Mouse (Mus musculus): ENCODE data around the gene Nrxn3. TPM values are rescaled to one million over a fixed set of nuclear protein-coding genes. Genes with fewer than 3 reads are reported as not detected.

The Nrxn3 gene
- polyA plus RNA-seq, 1 experiment from 2014 or later: 3.7 TPM

DNA sequence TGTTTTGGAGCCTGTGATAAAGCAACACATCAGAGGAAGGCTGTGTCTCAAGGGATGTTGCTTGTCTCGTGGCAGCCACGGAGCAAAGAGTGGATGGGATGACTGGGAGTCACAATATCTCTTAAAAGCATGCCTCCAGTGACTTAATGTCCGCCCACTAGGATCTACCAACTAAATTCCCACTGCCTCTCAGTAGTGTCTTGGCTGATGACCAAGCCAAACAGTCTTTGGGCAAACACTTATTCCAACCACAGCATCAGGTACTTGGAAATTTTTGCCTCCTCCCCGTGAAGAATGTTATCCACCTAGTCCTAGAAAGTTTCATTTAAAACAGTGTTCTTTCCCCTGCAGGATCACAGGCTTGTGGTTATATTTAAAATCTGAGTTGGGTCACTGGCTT is 917.4 kb downstream of the Nrxn3 start:
- ATAC-seq (ENCODE audit: insufficient number of reproducible peaks, insufficient read depth, low FRiP score, low TSS enrichment): no peak
- Histone ChIP-seq H3K4me3 (no peak overlapping the region), H3K9me3 (no peaks in the 10 kb centered on the region), H3K27ac (no peak overlapping the region), H3K27me3 (no peaks in the 10 kb centered on the region), H3K4me1 (no peaks in the 10 kb centered on the region), H3K36me3 (no peaks in the 10 kb centered on the region), H3K4me2 (replicated peaks) (no peak overlapping the region), H3K9ac (no peak overlapping the region)
- WGBS: 65% methylated on average over 4 of the region's 4 CpGs

DNA sequence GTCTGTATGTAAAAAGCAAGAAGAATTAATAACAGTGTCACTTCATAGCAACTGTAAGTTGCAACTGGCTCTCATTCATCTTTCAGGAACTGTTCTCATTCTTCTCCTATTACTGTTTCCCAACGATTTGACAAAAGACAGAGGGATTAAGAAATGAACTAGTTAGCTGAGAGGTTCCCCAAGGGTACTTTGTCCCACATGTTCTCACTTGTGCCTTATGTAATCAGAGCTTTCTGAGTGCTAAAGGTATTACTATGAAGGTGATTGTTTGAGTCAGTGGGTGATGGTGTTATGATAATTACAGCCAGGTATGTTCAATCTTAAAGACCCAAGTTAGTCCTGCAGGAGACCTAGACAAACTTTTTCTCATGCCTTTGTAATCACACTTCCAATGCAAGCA is 918.8 kb downstream of the Nrxn3 start:
- H3K27ac ChIP-seq: no peak overlapping the region
- H3K27me3 ChIP-seq: no peaks in the 10 kb centered on the region
- H3K36me3 ChIP-seq: no peaks in the 10 kb centered on the region
- H3K4me2 ChIP-seq (replicated peaks): no peak overlapping the region
- no peaks in the 10 kb centered on the region for H3K4me1 ChIP-seq
- 12% methylated on average over 1 of the region's 1 CpGs for WGBS
- no peak for ATAC-seq (ENCODE audit: insufficient number of reproducible peaks, insufficient read depth, low FRiP score, low TSS enrichment)
- no peaks in the 10 kb centered on the region for H3K9me3 ChIP-seq
- no peak overlapping the region for H3K9ac ChIP-seq
- no peak overlapping the region for H3K4me3 ChIP-seq

- Histone ChIP-seq H3K4me1 (no peaks in the 10 kb centered on the region), H3K4me2 (replicated peaks) (no peak overlapping the region), H3K36me3 (no peaks in the 10 kb centered on the region), H3K9me3 (no peaks in the 10 kb centered on the region), H3K27me3 (no peaks in the 10 kb centered on the region), H3K27ac (no peak overlapping the region), H3K4me3 (no peak overlapping the region), H3K9ac (no peak overlapping the region)
- WGBS: 92% methylated on average over 2 of the region's 2 CpGs
- ATAC-seq (ENCODE audit: insufficient number of reproducible peaks, insufficient read depth, low FRiP score, low TSS enrichment): no peak
These were observed 930.5 kb downstream of the Nrxn3 start for GRCm38 (mm10) chr12:89653211-89653610.

DNA sequence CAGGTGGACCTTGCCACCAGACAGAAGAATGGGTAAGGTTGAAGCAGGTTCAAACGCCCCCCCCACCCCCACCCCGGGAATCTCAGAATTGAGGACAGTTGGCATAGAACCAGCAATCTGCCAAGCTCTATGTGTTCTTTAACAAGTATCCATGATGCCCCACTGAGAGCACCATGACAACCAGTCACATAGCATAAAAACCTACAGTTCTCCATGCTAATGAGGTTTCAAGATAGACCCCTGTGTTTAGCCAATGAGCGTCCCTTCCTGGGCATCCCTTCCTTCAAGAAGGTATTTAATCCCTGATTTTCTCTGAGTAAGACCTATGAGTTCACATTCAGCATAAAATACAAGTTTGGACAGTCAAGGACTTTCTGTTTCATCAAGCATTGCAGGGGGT is 938.5 kb downstream of the Nrxn3 start:
- H3K27ac ChIP-seq: no peak overlapping the region
- ATAC-seq (ENCODE audit: insufficient number of reproducible peaks, insufficient read depth, low FRiP score, low TSS enrichment): no peak
- 77% methylated on average over 3 of the region's 3 CpGs for WGBS
- H3K36me3 ChIP-seq: no peaks in the 10 kb centered on the region
- H3K9ac ChIP-seq: no peak overlapping the region
- no peak overlapping the region for H3K4me3 ChIP-seq
- H3K4me2 ChIP-seq (replicated peaks): no peak overlapping the region
- no peaks in the 10 kb centered on the region for H3K27me3 ChIP-seq
- no peaks in the 10 kb centered on the region for H3K9me3 ChIP-seq
- H3K4me1 ChIP-seq: no peaks in the 10 kb centered on the region

- Histone ChIP-seq H3K27ac (no peak overlapping the region), H3K9ac (no peak overlapping the region), H3K36me3 (no peaks in the 10 kb centered on the region), H3K4me1 (no peaks in the 10 kb centered on the region), H3K4me2 (replicated peaks) (no peak overlapping the region), H3K4me3 (no peak overlapping the region), H3K9me3 (no peaks in the 10 kb centered on the region), H3K27me3 (no peaks in the 10 kb centered on the region)
- ATAC-seq (ENCODE audit: insufficient number of reproducible peaks, insufficient read depth, low FRiP score, low TSS enrichment): no peak
- WGBS: 68% methylated on average over 2 of the region's 2 CpGs
These were observed 946.2 kb downstream of the Nrxn3 start for GRCm38 (mm10) chr12:89668856-89669255.

DNA sequence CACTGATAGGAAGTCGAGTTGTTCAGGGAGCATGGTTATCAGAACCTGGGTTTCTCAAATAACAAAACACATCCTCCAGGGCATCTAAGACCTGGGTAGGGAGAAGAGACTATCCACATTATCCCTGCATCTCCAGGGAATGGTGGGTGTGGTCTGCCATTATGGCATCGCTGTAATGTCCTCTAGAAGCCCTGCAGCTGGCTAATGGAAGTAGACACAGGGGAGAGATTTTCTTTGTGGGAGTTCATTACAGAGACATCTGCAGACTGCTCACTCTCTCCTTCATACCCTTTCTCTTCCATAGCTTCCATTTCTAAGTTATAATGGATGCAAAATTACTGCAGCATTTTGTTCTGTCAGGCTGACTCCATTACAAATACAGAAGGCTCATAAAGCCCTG is 950.1 kb downstream of the Nrxn3 start:
- no peak overlapping the region for H3K9ac ChIP-seq
- no peak for ATAC-seq (ENCODE audit: insufficient number of reproducible peaks, insufficient read depth, low FRiP score, low TSS enrichment)
- no peaks in the 10 kb centered on the region for H3K9me3 ChIP-seq
- no peak overlapping the region for H3K4me2 ChIP-seq (replicated peaks)
- 58% methylated on average over 2 of the region's 2 CpGs for WGBS
- no peaks in the 10 kb centered on the region for H3K36me3 ChIP-seq
- no peaks in the 10 kb centered on the region for H3K4me1 ChIP-seq
- no peak overlapping the region for H3K27ac ChIP-seq
- H3K4me3 ChIP-seq: no peak overlapping the region
- no peaks in the 10 kb centered on the region for H3K27me3 ChIP-seq

- Histone ChIP-seq H3K9ac (no peak overlapping the region), H3K4me2 (replicated peaks) (no peak overlapping the region), H3K27ac (no peak overlapping the region), H3K36me3 (no peaks in the 10 kb centered on the region), H3K27me3 (no peaks in the 10 kb centered on the region), H3K4me1 (no peaks in the 10 kb centered on the region), H3K9me3 (no peaks in the 10 kb centered on the region), H3K4me3 (no peak overlapping the region)
- ATAC-seq (ENCODE audit: insufficient number of reproducible peaks, insufficient read depth, low FRiP score, low TSS enrichment): no peak
- WGBS: 79% methylated on average over 2 of the region's 2 CpGs
These were observed 963.0 kb downstream of the Nrxn3 start for GRCm38 (mm10) chr12:89685633-89686032.

- no peak overlapping the region for H3K9ac ChIP-seq
- 90% methylated on average over 7 of the region's 7 CpGs for WGBS
- H3K36me3 ChIP-seq: no peaks in the 10 kb centered on the region
- no peaks in the 10 kb centered on the region for H3K4me1 ChIP-seq
- H3K27ac ChIP-seq: no peak overlapping the region
- ATAC-seq (ENCODE audit: insufficient number of reproducible peaks, insufficient read depth, low FRiP score, low TSS enrichment): no peak
- H3K9me3 ChIP-seq: no peaks in the 10 kb centered on the region
- H3K4me3 ChIP-seq: no peak overlapping the region
- no peaks in the 10 kb centered on the region for H3K27me3 ChIP-seq
- no peak overlapping the region for H3K4me2 ChIP-seq (replicated peaks)
These were observed 966.4 kb downstream of the Nrxn3 start for GRCm38 (mm10) chr12:89689086-89689485.

DNA sequence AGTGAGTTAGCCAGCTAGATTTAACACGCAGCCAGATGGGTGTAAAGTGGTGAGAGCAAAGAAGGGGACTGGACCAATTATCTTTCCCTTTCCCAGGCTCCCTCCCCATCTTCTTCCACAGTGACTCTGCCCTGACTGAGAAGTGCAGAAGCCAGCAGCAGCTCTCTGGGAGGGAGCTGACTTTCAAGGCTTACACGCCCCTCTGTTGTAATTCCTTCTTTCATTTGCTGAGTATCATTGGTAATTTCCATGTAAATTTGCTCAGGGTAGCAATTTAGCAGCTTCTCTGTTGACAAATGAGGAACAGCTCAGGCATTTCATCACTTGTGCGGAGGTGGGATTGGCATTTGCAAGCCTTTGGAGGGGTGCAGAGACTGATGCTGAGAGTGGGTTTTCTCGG is 976.8 kb downstream of the Nrxn3 start:
- no peak overlapping the region for H3K27ac ChIP-seq
- H3K4me2 ChIP-seq (replicated peaks): no peak overlapping the region
- no peak for ATAC-seq (ENCODE audit: insufficient number of reproducible peaks, insufficient read depth, low FRiP score, low TSS enrichment)
- no peak overlapping the region for H3K4me3 ChIP-seq
- no peaks in the 10 kb centered on the region for H3K36me3 ChIP-seq
- H3K4me1 ChIP-seq: no peaks in the 10 kb centered on the region
- 12% methylated on average over 4 of the region's 4 CpGs for WGBS
- H3K9ac ChIP-seq: no peak overlapping the region
- no peaks in the 10 kb centered on the region for H3K27me3 ChIP-seq
- H3K9me3 ChIP-seq: no peaks in the 10 kb centered on the region

DNA sequence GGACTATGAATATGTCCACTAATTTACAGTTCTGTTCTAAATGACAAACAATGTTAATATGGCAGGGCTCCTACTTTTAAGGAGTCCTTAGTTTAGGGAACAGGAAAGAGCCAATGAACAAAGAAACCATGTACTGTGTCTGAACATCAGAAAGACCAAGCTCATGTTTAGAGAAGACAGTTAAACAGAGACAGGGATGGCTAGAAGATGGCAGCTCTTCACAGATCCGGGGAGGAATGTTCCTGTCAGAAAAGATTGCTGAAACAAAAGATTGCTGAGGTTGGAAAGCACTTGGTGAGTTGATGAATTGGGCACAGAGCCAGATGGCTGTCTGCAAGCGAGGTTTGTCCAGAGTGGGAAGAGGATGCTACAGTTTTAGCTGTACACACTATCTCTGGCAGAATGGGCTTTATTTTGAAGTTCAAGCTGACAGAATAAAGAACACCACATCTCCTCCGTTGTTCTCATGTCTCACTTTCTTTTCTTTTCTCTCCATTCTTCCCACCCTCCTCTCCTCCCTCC is 978.3 kb downstream of the Nrxn3 start:
- Histone ChIP-seq H3K36me3 (no peaks in the 10 kb centered on the region), H3K4me2 (replicated peaks) (no peak overlapping the region), H3K9ac (no peak overlapping the region), H3K4me1 (no peaks in the 10 kb centered on the region), H3K9me3 (no peaks in the 10 kb centered on the region), H3K27me3 (no peaks in the 10 kb centered on the region), H3K27ac (no peak overlapping the region), H3K4me3 (no peak overlapping the region)
- 63% methylated on average over 3 of the region's 3 CpGs for WGBS
- no peak for ATAC-seq (ENCODE audit: insufficient number of reproducible peaks, insufficient read depth, low FRiP score, low TSS enrichment)

DNA sequence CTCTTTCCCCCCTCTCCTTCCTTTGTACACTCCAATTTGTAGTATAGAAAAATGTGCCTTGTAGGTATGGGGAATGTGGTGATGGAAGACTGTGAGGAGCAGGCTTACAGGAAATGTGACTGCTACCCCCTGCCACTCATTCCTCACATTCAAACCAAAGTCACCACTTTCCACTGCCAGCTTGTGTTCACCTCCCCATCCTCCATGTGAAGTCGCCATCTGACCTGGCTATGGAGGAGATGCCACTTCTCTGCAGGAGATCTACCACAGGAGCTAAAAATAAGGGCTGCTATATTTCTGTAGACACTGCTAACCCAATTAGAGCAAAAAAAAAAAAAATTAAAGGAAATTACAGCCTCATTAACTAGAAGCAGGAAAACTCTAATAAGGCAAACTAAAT is 980.3 kb downstream of the Nrxn3 start:
- no peaks in the 10 kb centered on the region for H3K36me3 ChIP-seq
- H3K27me3 ChIP-seq: no peaks in the 10 kb centered on the region
- H3K27ac ChIP-seq: no peak overlapping the region
- ATAC-seq (ENCODE audit: insufficient number of reproducible peaks, insufficient read depth, low FRiP score, low TSS enrichment): no peak
- H3K9me3 ChIP-seq: no peaks in the 10 kb centered on the region
- no peak overlapping the region for H3K4me2 ChIP-seq (replicated peaks)
- 80% methylated on average over 1 of the region's 1 CpGs for WGBS
- no peaks in the 10 kb centered on the region for H3K4me1 ChIP-seq
- no peak overlapping the region for H3K4me3 ChIP-seq
- no peak overlapping the region for H3K9ac ChIP-seq

GRCm38 (mm10) chr12:89707913-89708312 is 985.2 kb downstream of the Nrxn3 start:
- H3K27ac ChIP-seq: no peak overlapping the region
- no peaks in the 10 kb centered on the region for H3K4me1 ChIP-seq
- H3K9ac ChIP-seq: no peak overlapping the region
- no peak overlapping the region for H3K4me3 ChIP-seq
- H3K4me2 ChIP-seq (replicated peaks): no peak overlapping the region
- no peaks in the 10 kb centered on the region for H3K27me3 ChIP-seq
- ATAC-seq (ENCODE audit: insufficient number of reproducible peaks, insufficient read depth, low FRiP score, low TSS enrichment): no peak
- 76% methylated on average over 4 of the region's 4 CpGs for WGBS
- no peaks in the 10 kb centered on the region for H3K36me3 ChIP-seq
- H3K9me3 ChIP-seq: no peaks in the 10 kb centered on the region

DNA sequence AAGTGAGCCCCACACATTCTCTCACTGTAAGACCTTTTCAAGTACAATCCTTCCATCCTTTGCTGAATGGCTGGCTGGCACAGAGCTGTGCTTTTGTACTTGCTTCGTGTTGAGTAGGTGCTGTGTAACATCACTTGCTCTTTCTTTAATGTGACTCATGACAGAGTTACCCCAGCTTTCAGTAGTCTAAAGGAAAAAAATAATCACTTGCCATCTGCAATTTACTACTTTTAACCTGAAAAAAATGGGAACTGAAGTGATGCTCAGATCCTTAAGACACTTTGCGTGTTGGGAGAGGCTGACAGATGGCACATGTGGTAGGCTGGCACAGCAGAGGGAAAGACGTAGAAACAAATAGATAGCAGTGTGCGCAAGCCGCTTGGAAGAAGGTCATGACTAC is 987.8 kb downstream of the Nrxn3 start:
- Histone ChIP-seq H3K9ac (no peak overlapping the region), H3K27me3 (no peaks in the 10 kb centered on the region), H3K27ac (no peak overlapping the region), H3K36me3 (no peaks in the 10 kb centered on the region), H3K4me3 (no peak overlapping the region), H3K4me1 (no peaks in the 10 kb centered on the region), H3K9me3 (no peaks in the 10 kb centered on the region), H3K4me2 (replicated peaks) (no peak overlapping the region)
- WGBS: 90% methylated on average over 5 of the region's 5 CpGs
- ATAC-seq (ENCODE audit: insufficient number of reproducible peaks, insufficient read depth, low FRiP score, low TSS enrichment): no peak
